Mouse (Mus musculus) heart, adult 2 months (tissue): ENCODE measurements around the gene Ttc23l. TPM values are rescaled to one million over a fixed set of nuclear protein-coding genes. Genes with fewer than 3 reads are reported as not detected.

ENCODE experiments used
- DNase-seq, 2 experiments: peaks; one replicate each; pipeline ENCODE4 v3.0.0; 2021
- H3K27ac ChIP-seq: fragments of 200-600 bp; 2 replicates; pipeline ENCODE4 v1.8.1; 2022
- H3K27me3 ChIP-seq: fragments of 200-500 bp; 2 replicates; pipeline ENCODE4 v1.6.1; 2012; ENCODE audit warnings: mild to moderate bottlenecking, low read length, inconsistent platforms, mixed read lengths; ENCODE audit not compliant: control insufficient read depth, insufficient read depth
- H3K36me3 ChIP-seq: fragments of 200-500 bp; 2 replicates; pipeline ENCODE4 v1.6.1; 2012; ENCODE audit warnings: low read length, inconsistent platforms; ENCODE audit not compliant: control insufficient read depth, insufficient read depth
- H3K4me1 ChIP-seq: fragments of 200-500 bp; 2 replicates; pipeline ENCODE4 v1.6.1; 2011; ENCODE audit warnings: low read length; ENCODE audit not compliant: control insufficient read depth, insufficient read depth
- H3K4me3 ChIP-seq: fragments of 200-600 bp; 2 replicates; pipeline ENCODE4 v1.8.1; 2022
- H3K79me2 ChIP-seq: fragments of 200-500 bp; replicated peaks from 2 replicates; pipeline ENCODE4 v1.6.1; 2012; ENCODE audit warnings: mild to moderate bottlenecking, inconsistent platforms, low read length, moderate library complexity, mixed read lengths; ENCODE audit not compliant: control insufficient read depth, insufficient read depth
- H3K9ac ChIP-seq: fragments of 200-500 bp; 2 replicates; pipeline ENCODE4 v1.6.1; 2012; ENCODE audit warnings: low read depth, mild to moderate bottlenecking, control low read depth, inconsistent platforms, low read length, mixed read lengths
- CTCF ChIP-seq: fragments of 200-600 bp; IDR thresholded peaks from 2 replicates; pipeline ENCODE4 v1.8.1; 2022; ENCODE audit warnings: antibody characterized with exemption, mild to moderate bottlenecking, moderate library complexity
- EP300 ChIP-seq: fragments of 200-500 bp; IDR thresholded peaks from 2 replicates; pipeline ENCODE4 v1.6.1; 2011; ENCODE audit warnings: low read depth, low read length, control low read depth; ENCODE audit not compliant: insufficient read depth
- POLR2A ChIP-seq: fragments of 200-500 bp; IDR thresholded peaks from 2 replicates; pipeline ENCODE4 v1.6.1; 2011; ENCODE audit warnings: mild to moderate bottlenecking, low read depth, low read length, control low read depth; ENCODE audit not compliant: insufficient read depth
- WGBS: fragments of 180-500 bp; shearing (Covaris S2); methylation state at CpG from one replicate; pipeline ENCODE4 v1.1.7; 2018; 5-methylcytosine and 5-hydroxymethylcytosine counted together
- intact Hi-C: fragments of 180-260 bp; cut with DNase I; formaldehyde crosslinking; loops from one replicate; pipeline ENCODE4 v1.15.1; 2025
- long read RNA-seq: library from polyadenylated mRNA; stranded (forward); transcript quantifications from one replicate; pipeline ENCODE4 v2.0.0, GENCODE M21; 2021
- polyA plus RNA-seq: library from polyadenylated mRNA; depleted of rRNA; stranded (reverse); fragments of >200 nt; gene quantifications from 2 replicates; pipeline ENCODE4 v1.2.3, GENCODE M21; 2012; rRNA removed
- total RNA-seq, 2 experiments: library from RNA; stranded (reverse); gene quantifications; 2 replicates each; pipeline ENCODE4 v1.2.3; 2021

The Ttc23l gene
- not detected for total RNA-seq
- 0.12 TPM in 1 of 2 replicates, not detected in the other for polyA plus RNA-seq
- long read RNA-seq, result 0 reads

- no peak within 1 kb of the TSS for H3K27ac ChIP-seq
- no peaks in the 10 kb centered on the region for H3K27me3 ChIP-seq
- no peaks in the 10 kb centered on the region for H3K79me2 ChIP-seq
- H3K9ac ChIP-seq, result no peak within 1 kb of the TSS
- TF ChIP-seq CTCF (no peak), EP300 (no peak), POLR2A (no peak)
- intact Hi-C loops, result no loop called here
- DNase-seq, result no peak
- no peak within 1 kb of the TSS for H3K4me3 ChIP-seq
- 86% methylated on average over 13 of the region's 13 CpGs for WGBS
- H3K36me3 ChIP-seq, result no peaks in the 10 kb centered on the region
- H3K4me1 ChIP-seq, result no peaks in the 10 kb centered on the region
Observed at GRCm38 (mm10) chr15:10558465-10558864, at the start of gene Ttc23l. TSS of gene Ttc23l (minus strand) at chr15:10558668.

DNA sequence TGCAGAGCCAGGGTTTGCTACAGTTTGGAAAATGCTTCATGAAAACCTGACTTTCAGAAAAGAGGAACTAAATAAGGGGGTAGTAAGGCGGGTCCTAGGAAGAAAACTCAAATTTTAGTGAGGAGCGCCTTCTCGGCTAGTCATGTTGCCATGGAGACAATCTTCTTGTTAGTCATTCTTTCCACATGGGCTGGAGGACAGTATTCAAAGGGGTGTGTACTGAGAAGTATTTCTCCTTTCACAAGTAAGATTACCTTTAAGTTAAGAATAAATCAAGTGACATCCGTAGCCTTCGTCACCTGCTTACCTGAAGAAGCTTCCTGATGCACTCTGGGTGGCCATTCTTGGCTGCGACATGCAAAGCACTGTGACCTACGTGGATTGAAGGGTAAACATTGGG, 40.9 kb upstream of the Ttc23l start:
- H3K27ac ChIP-seq, result no peak overlapping the region
- H3K79me2 ChIP-seq, result no peaks in the 10 kb centered on the region
- no peaks in the 10 kb centered on the region for H3K27me3 ChIP-seq
- H3K9ac ChIP-seq, result no peak overlapping the region
- H3K36me3 ChIP-seq, result no peaks in the 10 kb centered on the region
- 67% methylated on average over 7 of the region's 7 CpGs for WGBS
- intact Hi-C loops, result loop anchor here (10.0 kb wide), 1 partner anchor 275 kb away; no protein-coding TSS in a partner anchor
- no peaks in the 10 kb centered on the region; the same call in 1 of the 2 replicates for H3K4me1 ChIP-seq
- TF ChIP-seq EP300, result no peak
- TF ChIP-seq POLR2A, result no peak
- no peak for TF ChIP-seq CTCF
- H3K4me3 ChIP-seq, result no peak overlapping the region
- DNase-seq, result no peak

- peak in 1 of 2 experiments; percentile 11 for DNase-seq
- no peaks in the 10 kb centered on the region for H3K27me3 ChIP-seq
- intact Hi-C loops, result loop anchor here (10.0 kb wide), 1 partner anchor 276 kb away; no protein-coding TSS in a partner anchor
- H3K36me3 ChIP-seq, result no peaks in the 10 kb centered on the region
- H3K9ac ChIP-seq, result no peak overlapping the region
- H3K4me3 ChIP-seq, result no peak overlapping the region
- no peaks in the 10 kb centered on the region; the same call in 1 of the 2 replicates for H3K4me1 ChIP-seq
- no peak for TF ChIP-seq EP300
- no peak for TF ChIP-seq POLR2A
- no peak for TF ChIP-seq CTCF
- 69% methylated on average over 16 of the region's 16 CpGs for WGBS
- H3K27ac ChIP-seq, result no peak overlapping the region
- H3K79me2 ChIP-seq, result no peaks in the 10 kb centered on the region
Observed at GRCm38 (mm10) chr15:10598259-10599225, 40.1 kb upstream of the Ttc23l start.

- 98% methylated on average over 9 of the region's 9 CpGs for WGBS
- Histone ChIP-seq H3K79me2 (no peaks in the 10 kb centered on the region), H3K36me3 (no peaks in the 10 kb centered on the region), H3K27ac (no peak overlapping the region), H3K27me3 (no peaks in the 10 kb centered on the region), H3K4me3 (no peak overlapping the region), H3K9ac (no peak overlapping the region), H3K4me1 (no peaks in the 10 kb centered on the region; the same call in 1 of the 2 replicates)
- TF ChIP-seq CTCF (no peak), EP300 (no peak), POLR2A (no peak)
- intact Hi-C loops, result loop anchor here (10.0 kb wide), 1 partner anchor 278 kb away; no protein-coding TSS in a partner anchor
- DNase-seq, result no peak
Observed at GRCm38 (mm10) chr15:10596871-10597270, 38.4 kb upstream of the Ttc23l start.

- DNase-seq, result no peak
- no peak overlapping the region for H3K4me3 ChIP-seq
- 80% methylated on average over 6 of the region's 6 CpGs for WGBS
- TF ChIP-seq EP300, result no peak
- no peak for TF ChIP-seq POLR2A
- TF ChIP-seq CTCF, result no peak
- no peaks in the 10 kb centered on the region; the same call in 1 of the 2 replicates for H3K4me1 ChIP-seq
- no peaks in the 10 kb centered on the region for H3K79me2 ChIP-seq
- intact Hi-C loops, result loop anchor here (10.0 kb wide), 1 partner anchor 279 kb away; no protein-coding TSS in a partner anchor
- no peak overlapping the region for H3K9ac ChIP-seq
- H3K27me3 ChIP-seq, result no peaks in the 10 kb centered on the region
- no peaks in the 10 kb centered on the region for H3K36me3 ChIP-seq
- no peak overlapping the region for H3K27ac ChIP-seq
Observed at GRCm38 (mm10) chr15:10595408-10595807, 36.9 kb upstream of the Ttc23l start.

- no peak overlapping the region for H3K27ac ChIP-seq
- WGBS, result 91% methylated on average over 10 of the region's 10 CpGs
- H3K36me3 ChIP-seq, result no peaks in the 10 kb centered on the region
- no peak overlapping the region for H3K4me3 ChIP-seq
- no peak for DNase-seq
- H3K9ac ChIP-seq, result no peak overlapping the region
- intact Hi-C loops, result loop anchor here (10.0 kb wide), 1 partner anchor 280 kb away; no protein-coding TSS in a partner anchor
- no peaks in the 10 kb centered on the region for H3K79me2 ChIP-seq
- H3K4me1 ChIP-seq, result no peaks in the 10 kb centered on the region; the same call in 1 of the 2 replicates
- no peaks in the 10 kb centered on the region for H3K27me3 ChIP-seq
- no peak for TF ChIP-seq CTCF
- no peak for TF ChIP-seq EP300
- no peak for TF ChIP-seq POLR2A
Observed at GRCm38 (mm10) chr15:10594910-10595309, 36.4 kb upstream of the Ttc23l start.
